Mouse (Mus musculus): ENCODE measurements around the gene Bpifb2.
"Not testable (repeated sequence)": the region's sequence is repeated elsewhere in the genome, so short reads cannot be mapped to it uniquely, and the experiment has no call there.

The Bpifb2 gene

GRCm38 (mm10) chr2:153874745-153875144 lies at the start of gene Bpifb2:
TSS of gene Bpifb2 (plus strand) at chr2:153875045.
- no peak for DNase-seq (ENCODE audit: low spot score in 2 of 2)

DNA sequence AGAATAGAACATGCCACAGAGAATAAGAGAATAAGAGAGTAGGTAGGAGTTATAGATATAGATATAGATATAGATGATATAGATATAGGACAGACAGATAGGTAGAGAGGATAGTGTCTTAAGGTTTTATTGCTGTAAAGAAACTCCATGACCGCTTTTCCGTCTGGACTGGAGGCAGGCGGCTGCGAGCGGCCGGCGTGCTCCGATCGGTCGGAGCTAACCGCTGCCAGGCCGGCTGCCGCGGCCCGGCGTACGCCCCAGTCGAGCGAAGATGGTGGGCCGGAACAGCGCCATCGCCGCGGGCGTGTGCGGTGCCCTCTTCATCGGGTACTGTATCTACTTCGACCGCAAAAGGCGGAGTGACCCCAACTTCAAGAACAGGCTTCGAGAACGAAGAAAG lies 48.9 kb upstream of the Bpifb2 start:
- not testable (repeated sequence) for DNase-seq (ENCODE audit: low spot score in 2 of 2)

DNA sequence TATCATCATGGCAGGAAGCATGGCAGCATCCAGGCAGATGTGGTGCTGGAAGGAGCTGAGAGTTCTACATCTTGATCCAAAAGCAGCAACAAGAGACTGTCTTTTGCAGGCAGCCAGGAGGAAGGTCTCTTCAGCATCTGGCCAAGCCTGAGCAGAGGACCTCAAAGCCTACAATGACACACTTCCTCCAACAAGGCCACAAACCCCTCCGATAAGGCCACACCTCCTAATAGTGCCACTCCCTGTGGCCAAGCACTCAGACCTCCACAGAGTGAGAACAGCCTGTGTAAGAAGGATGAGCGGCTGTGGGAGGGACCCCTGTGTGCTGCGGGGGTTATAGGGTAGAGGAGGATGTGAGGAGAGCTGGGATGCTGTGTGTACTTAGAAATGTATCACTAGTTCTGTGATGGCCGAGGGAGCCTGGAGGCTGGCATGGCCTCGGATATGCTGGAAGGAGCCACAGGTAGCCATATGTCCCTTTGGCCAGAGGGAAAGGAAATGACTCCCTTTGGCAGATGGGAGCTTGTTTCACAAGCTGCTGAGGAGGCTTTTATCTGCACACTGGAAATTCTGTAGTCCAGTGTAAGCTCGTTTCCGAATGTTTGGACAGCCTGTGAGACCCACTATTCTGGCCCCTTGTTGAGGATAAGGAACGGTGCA lies 47.5 kb upstream of the Bpifb2 start:
- DNase-seq (ENCODE audit: low spot score in 2 of 2) = no peak

DNA sequence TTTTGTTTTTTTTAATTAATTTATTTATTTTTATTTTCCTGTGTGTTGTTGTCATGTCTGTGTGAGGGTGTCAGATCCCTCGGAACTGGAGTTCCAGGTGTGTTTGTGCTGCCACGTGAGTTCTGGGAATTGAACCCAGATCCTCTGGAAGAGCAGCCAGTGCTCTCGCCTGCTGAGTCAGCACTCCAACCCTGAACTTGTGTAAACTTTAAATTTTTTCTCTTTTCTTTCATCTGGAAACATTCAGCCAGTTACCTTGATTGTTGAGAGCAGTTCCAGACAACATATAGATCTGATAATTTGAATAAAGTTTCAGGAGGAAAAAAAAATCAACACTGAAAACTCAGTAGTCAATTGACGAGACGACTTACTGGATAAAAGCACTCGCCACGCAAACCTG lies 46.1 kb upstream of the Bpifb2 start:
- no peak for DNase-seq (ENCODE audit: low spot score in 2 of 2)

GRCm38 (mm10) chr2:153833291-153833690 lies 41.6 kb upstream of the Bpifb2 start:
- DNase-seq (ENCODE audit: low spot score in 2 of 2) = no peak

DNA sequence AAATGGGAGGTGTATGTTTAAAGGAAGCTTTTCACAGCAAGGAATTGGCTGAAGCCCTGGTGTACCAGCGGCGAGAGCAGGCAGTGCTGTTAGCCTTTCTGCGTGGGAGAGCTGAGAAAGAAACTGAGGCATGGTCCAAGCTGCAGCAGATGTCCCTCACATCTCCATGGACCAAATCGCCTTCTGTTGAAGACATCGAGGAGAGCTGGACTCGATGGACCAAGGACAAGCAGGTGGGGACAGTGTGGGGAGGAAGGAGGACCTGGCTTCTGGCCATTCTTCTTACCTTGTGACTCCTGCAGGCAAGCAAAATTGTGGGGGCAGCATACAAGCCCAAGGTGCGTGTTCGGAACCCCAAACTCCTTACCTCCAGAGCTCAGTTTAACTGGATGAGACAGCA lies 32.0 kb upstream of the Bpifb2 start:
- DNase-seq (ENCODE audit: low spot score in 2 of 2) = no peak

- DNase-seq (ENCODE audit: low spot score in 2 of 2) = no peak
These were observed 26.5 kb upstream of the Bpifb2 start for GRCm38 (mm10) chr2:153848389-153848788.

DNA sequence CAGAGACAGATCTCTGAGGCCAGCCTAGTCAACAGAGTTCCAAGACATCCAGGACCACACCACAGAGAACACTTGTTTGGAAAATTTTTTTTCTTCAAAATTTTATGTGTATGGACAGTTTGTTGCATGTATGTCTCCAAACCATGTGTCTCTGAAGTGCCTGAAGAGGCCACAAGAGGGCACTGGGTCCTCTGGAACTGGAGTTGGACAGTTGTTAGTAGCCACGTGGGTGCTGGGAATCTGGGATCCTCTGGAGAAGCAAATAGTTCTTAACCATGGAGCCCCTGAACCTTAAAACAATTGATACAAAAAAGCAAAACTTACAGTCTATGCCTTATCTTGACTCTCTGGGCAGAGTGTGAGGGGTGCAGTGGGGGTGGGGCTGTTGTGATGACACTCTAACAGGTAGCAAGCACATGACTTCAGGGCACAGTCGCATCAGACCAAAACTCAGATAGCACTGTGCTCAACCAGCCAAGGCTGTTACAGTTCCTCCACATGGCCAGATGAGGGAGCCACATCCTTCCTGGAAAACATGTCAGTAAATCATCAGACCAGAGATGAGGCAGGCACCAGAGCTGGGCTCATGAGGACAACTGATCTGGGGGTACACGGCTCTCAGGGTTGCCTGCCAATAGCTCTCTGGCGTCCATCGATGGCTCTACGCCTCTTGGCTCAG lies 24.4 kb upstream of the Bpifb2 start:
- no peak for DNase-seq (ENCODE audit: low spot score in 2 of 2)

DNA sequence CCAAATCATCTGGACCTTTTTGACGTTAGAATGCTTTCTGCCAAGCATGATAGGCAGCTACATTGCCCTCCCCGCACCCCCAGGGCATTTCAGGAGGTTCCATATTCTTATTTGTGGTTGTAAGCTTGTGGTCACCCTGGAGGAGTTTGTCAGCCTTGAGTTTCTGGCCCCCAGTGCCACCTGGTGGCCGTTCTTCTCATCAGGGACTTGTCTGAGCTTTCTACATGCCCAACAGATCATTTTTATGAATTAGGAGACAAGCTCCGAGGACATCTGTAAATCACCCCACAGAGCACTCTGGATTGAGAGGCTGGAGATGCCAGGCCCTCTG lies 23.9 kb upstream of the Bpifb2 start:
- DNase-seq (ENCODE audit: low spot score in 2 of 2) = peak; percentile 11 to 38

- DNase-seq (ENCODE audit: low spot score in 2 of 2) = no peak
These were observed 21.3 kb upstream of the Bpifb2 start for GRCm38 (mm10) chr2:153853544-153853943.

GRCm38 (mm10) chr2:153859581-153859980 lies 15.3 kb upstream of the Bpifb2 start:
- DNase-seq (ENCODE audit: low spot score in 2 of 2) = peak in 1 of 2 experiments; percentile 3

DNA sequence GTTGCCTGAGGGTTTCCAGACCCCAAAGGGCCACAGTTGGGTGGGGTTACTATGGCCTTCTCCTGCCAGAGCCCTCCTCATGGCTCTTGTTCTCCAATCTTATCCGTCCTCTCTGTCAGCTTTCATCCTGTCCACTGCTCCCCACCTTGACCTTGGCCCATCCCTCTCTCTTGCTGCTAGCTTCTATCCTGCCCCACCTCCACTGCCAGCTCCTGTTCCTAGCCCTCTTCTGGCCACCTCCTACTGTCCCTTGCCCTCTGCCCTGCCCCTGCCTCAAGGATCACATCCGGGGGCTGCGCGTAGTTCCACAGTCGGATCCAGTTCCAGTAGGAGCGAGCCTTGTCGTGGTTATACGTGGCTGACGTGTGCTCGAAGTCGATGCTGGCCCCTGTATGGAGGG lies 14.5 kb upstream of the Bpifb2 start:
- DNase-seq (ENCODE audit: low spot score in 2 of 2) = no peak

GRCm38 (mm10) chr2:153860715-153861114 lies 14.1 kb upstream of the Bpifb2 start:
- DNase-seq (ENCODE audit: low spot score in 2 of 2) = no peak

DNA sequence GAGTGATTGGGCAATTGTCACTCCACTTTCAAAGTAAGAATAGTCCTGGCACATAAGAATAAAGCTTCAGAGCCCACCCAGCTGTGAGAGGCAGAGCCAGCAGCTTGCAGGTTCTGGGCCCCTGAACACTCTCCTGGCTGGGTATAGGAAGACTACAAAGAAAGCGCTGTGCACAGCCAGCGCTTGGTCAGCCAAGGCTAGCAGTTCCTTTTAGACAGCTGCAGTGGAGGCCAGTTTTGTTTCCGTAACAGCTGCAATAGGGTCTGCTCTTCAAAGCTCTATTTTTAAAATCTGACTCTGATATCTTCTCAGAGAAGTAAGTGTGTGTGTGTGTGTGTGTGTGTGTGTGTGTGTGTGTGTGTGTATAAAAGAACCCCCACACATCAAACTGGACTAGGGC lies 12.9 kb upstream of the Bpifb2 start:
- no peak for DNase-seq (ENCODE audit: low spot score in 2 of 2)

GRCm38 (mm10) chr2:153870984-153871383 lies 3.9 kb upstream of the Bpifb2 start, which contains the start of gene Sun5:
TSS of gene Sun5 (minus strand) at chr2:153871084.
- DNase-seq (ENCODE audit: low spot score in 2 of 2) = no peak

GRCm38 (mm10) chr2:153899111-153899510 lies 24.3 kb downstream of the Bpifb2 start:
- no peak for DNase-seq (ENCODE audit: low spot score in 2 of 2)

DNA sequence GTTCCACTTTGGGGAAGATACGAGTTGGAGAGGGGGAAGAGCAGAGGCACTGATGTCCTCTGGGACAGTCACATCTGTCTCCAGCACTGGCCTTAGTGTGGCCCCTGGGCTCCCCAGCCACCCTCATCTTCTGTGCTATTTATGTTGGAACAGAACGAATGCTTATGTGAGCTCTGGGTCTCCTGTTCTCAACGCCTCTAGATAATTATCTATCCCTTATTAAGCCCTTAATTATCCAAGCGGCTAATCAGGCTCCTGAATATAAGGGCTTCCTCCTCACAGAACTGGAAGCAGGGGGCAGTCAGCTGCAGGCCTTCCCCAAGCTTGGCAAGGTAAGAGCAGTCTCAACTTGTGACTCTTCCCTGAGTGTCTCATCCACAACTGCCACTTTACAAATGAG lies 25.2 kb downstream of the Bpifb2 start, which contains the start of gene Bpifb6:
Gene Bpifb6 (plus strand): TSS at position 301 of the 400 bp plus-strand sequence.
- no peak for DNase-seq (ENCODE audit: low spot score in 2 of 2)

GRCm38 (mm10) chr2:153902726-153903125 lies 27.9 kb downstream of the Bpifb2 start:
- DNase-seq (ENCODE audit: low spot score in 2 of 2) = no peak

DNA sequence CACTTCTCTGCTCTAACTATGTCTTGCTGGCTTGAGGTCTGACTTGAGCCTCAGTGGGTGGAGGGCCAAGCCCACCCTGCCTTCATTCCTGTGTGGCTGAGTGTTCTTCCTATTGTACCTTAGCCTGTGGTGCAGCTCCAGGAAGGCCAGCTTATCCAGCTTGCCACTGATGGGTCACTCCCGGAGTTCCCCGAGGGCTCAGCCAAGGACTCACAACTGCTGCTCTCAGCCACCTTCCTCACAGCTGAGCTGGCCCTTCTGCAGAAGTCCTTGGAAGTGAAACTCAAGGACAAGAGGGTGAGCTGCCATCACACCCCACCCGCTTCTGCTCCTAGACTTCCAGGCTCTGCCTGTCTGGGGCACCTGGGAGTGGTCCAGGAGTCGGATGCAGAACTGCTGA lies 31.8 kb downstream of the Bpifb2 start:
- no peak for DNase-seq (ENCODE audit: low spot score in 2 of 2)

DNA sequence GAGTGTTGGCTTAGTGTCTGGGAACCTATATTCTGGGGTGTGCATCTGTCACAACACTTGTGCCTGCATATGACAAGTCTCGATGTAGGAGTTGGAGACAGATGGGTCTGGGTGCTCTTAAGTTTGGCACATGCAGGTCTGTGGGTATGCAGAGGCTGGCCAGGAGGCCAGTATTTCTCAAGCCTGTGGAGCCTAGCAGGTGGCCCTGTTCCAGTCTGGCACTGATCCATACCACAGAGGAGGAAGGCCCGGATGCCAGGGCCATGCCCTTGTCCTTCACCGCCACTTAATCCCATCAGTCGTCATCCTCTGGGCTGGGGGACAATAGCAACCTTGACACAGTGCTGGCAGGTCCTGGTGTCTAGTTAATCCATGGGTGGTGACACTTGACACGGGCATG lies 39.3 kb downstream of the Bpifb2 start:
- DNase-seq (ENCODE audit: low spot score in 2 of 2) = no peak

DNA sequence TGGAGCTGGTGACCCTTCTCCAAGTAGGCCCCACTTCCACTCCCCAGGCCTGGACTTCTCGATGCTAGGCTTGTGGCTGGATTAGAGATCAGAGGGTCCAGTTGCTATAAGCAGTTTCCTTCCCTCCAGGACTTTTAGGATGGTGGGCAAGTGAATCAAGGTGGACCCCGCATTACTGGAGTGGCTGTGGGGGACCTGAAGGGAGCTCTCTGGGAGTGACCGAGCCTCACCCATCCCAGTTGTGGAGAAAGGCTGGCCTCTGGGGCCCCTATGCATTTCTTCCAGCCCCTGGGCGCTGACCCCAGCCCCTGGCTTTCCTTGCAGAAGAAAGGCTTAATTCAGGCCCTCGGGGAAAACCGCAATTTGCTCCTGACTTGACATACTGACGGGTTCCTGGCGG lies 43.1 kb downstream of the Bpifb2 start, which contains the start of gene Bpifb3:
Gene Bpifb3 (plus strand): TSS at position 301 of the 400 bp plus-strand sequence.
- DNase-seq (ENCODE audit: low spot score in 2 of 2) = no peak

DNA sequence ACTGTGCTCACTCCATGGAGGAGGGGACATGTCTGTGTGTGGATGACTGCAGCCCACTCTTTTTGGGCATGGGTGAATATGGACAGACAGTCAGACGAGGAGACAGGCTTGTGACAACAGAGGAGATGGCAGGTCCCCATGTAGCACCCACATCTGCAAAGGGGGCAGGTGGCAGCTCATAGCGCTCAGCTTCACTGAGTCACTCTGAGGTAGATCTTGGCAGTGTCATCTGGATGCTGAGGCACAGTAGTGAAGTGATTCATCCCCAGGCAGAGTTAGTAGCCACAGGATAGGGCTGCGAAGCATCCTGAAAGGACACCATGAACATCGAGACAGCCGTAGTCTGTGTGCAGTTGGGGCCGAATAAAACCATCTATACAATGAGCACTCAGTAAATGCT lies 46.4 kb downstream of the Bpifb2 start:
- no peak for DNase-seq (ENCODE audit: low spot score in 2 of 2)

- DNase-seq (ENCODE audit: low spot score in 2 of 2) = peak; percentile 20 to 41
These were observed 55.1 kb downstream of the Bpifb2 start for GRCm38 (mm10) chr2:153929871-153930413.

Measured in spleen, postnatal 14 days (tissue).